Mouse (Mus musculus) urinary bladder, adult 2 months (tissue): ENCODE results near the gene Coasy. TPM values are rescaled to one million over a fixed set of nuclear protein-coding genes. Genes with fewer than 3 reads are reported as not detected.

ENCODE experiments used
- DNase-seq: peaks from one replicate; pipeline ENCODE4 v3.0.0; 2022; ENCODE audit warnings: low spot score
- polyA plus RNA-seq: library from polyadenylated mRNA; depleted of rRNA; stranded (reverse); fragments of >200 nt; gene quantifications from 2 replicates; pipeline ENCODE4 v1.2.3, GENCODE M21; 2012; rRNA removed

Coasy gene
- polyA plus RNA-seq, 1 experiment: 38.8 TPM

- DNase-seq: no peak
Observed at GRCm38 (mm10) chr11:101131701-101132100, 49.3 kb downstream of the Coasy start.

GRCm38 (mm10) chr11:101133037-101133436, 50.7 kb downstream of the Coasy start:
- no peak for DNase-seq

- no peak for DNase-seq
Observed at GRCm38 (mm10) chr11:101134217-101134865, 52.0 kb downstream of the Coasy start.

Other genes starting within 250 kb of the Coasy start
- gene Stat5b, start 231.8 kb upstream of the Coasy start, polyA plus RNA-seq: 18.1 and 21.5 TPM in 2 replicates
- 9.0 and 11.4 TPM in 2 replicates for gene Stat5a, start 223.2 kb upstream of the Coasy start, polyA plus RNA-seq
- 91.2 and 103 TPM in 2 replicates for gene Stat3, start 143.0 kb upstream of the Coasy start, polyA plus RNA-seq
- 284 and 420 TPM in 2 replicates for gene Cavin1, start 111.7 kb upstream of the Coasy start, polyA plus RNA-seq
- 66.9 and 74.1 TPM in 2 replicates for gene Atp6v0a1, start 73.1 kb upstream of the Coasy start, polyA plus RNA-seq
- gene Naglu, start 12.6 kb upstream of the Coasy start, polyA plus RNA-seq: 27.2 and 29.0 TPM in 2 replicates
- 0.56 and 0.57 TPM in 2 replicates for gene Hsd17b1, start 4.2 kb upstream of the Coasy start, polyA plus RNA-seq
- 34.1 and 38.0 TPM in 2 replicates for gene Mlx, start 4.7 kb downstream of the Coasy start, polyA plus RNA-seq
- gene Psmc3ip, start 12.9 kb downstream of the Coasy start, polyA plus RNA-seq: 7.1 and 7.9 TPM in 2 replicates
- 66.2 and 67.3 TPM in 2 replicates for gene Retreg3, start 37.3 kb downstream of the Coasy start, polyA plus RNA-seq
- 4.3 and 11.0 TPM in 2 replicates for gene Tubg1, start 37.4 kb downstream of the Coasy start, polyA plus RNA-seq
- gene Tubg2, start 73.3 kb downstream of the Coasy start, polyA plus RNA-seq: 3.3 and 5.0 TPM in 2 replicates
- gene Cntnap1, start 88.0 kb downstream of the Coasy start, polyA plus RNA-seq: 4.2 and 5.8 TPM in 2 replicates
- 33.9 and 35.6 TPM in 2 replicates for gene Plekhh3, start 88.8 kb downstream of the Coasy start, polyA plus RNA-seq
- gene Ccr10, start 92.9 kb downstream of the Coasy start, polyA plus RNA-seq: 0.19 and 0.21 TPM in 2 replicates
- 45.0 and 45.7 TPM in 2 replicates for gene Ezh1, start 143.9 kb downstream of the Coasy start, polyA plus RNA-seq
- gene Ramp2, start 163.5 kb downstream of the Coasy start, polyA plus RNA-seq: 79.5 and 82.0 TPM in 2 replicates
- 73.3 and 91.1 TPM in 2 replicates for gene Vps25, start 171.1 kb downstream of the Coasy start, polyA plus RNA-seq
- gene Wnk4, start 178.0 kb downstream of the Coasy start, polyA plus RNA-seq: 7.4 and 10.6 TPM in 2 replicates
- gene Cntd1, start 196.4 kb downstream of the Coasy start, polyA plus RNA-seq: 1.4 and 1.5 TPM in 2 replicates
- gene Coa3, start 196.5 kb downstream of the Coasy start, polyA plus RNA-seq: 155 and 156 TPM in 2 replicates
- gene Becn1, start 219.7 kb downstream of the Coasy start, polyA plus RNA-seq: 147 and 154 TPM in 2 replicates
- gene Psme3, start 233.6 kb downstream of the Coasy start, polyA plus RNA-seq: 60.6 and 68.7 TPM in 2 replicates
- gene Aoc2, start 242.5 kb downstream of the Coasy start, polyA plus RNA-seq: 3.8 and 4.8 TPM in 2 replicates
- gene Aoc3, start 248.0 kb downstream of the Coasy start, polyA plus RNA-seq: 59.2 and 75.5 TPM in 2 replicates